Mouse (Mus musculus) ES-Bruce4 (cell line): ENCODE results near the gene Cyb5b. TPM values are rescaled to one million over a fixed set of nuclear protein-coding genes. Genes with fewer than 3 reads are reported as not detected.
A peak's percentile ranks its signal among the peaks of the same experiment; 100 is the strongest.

Experiments
- H3K27ac ChIP-seq: 2 replicates; pipeline ENCODE4 v1.5.1; 2012; ENCODE audit warnings: low read length, inconsistent platforms; ENCODE audit not compliant: insufficient read depth
- H3K27me3 ChIP-seq: 2 replicates; pipeline ENCODE4 v1.6.1; 2012; ENCODE audit warnings: mild to moderate bottlenecking, low read length, inconsistent platforms; ENCODE audit not compliant: control insufficient read depth, poor library complexity, insufficient read depth, severe bottlenecking
- H3K36me3 ChIP-seq: 2 replicates; pipeline ENCODE4 v1.6.1; 2012; ENCODE audit warnings: inconsistent platforms, mild to moderate bottlenecking, low read length, moderate library complexity; ENCODE audit not compliant: control insufficient read depth, poor library complexity, insufficient read depth, severe bottlenecking
- H3K4me1 ChIP-seq: one replicate; pipeline ENCODE4 v1.8.1; 2011; ENCODE audit warnings: low read length; ENCODE audit not compliant: control insufficient read depth, insufficient read depth
- H3K4me3 ChIP-seq: 2 replicates; pipeline ENCODE4 v1.5.1; 2011; ENCODE audit warnings: low read depth, mild to moderate bottlenecking, low read length
- H3K9ac ChIP-seq: 2 replicates; pipeline ENCODE4 v1.6.1; 2012; ENCODE audit warnings: low read depth, mild to moderate bottlenecking, inconsistent platforms; ENCODE audit not compliant: poor library complexity, severe bottlenecking
- H3K9me3 ChIP-seq: replicated peaks from 2 replicates; pipeline ENCODE4 v1.6.1; 2012; ENCODE audit warnings: mild to moderate bottlenecking, low read length, inconsistent platforms; ENCODE audit not compliant: control insufficient read depth, poor library complexity, insufficient read depth, severe bottlenecking
- CTCF ChIP-seq: IDR thresholded peaks from one replicate; pipeline ENCODE4 v1.8.1; 2011; ENCODE audit warnings: low read depth, low read length
- EP300 ChIP-seq: IDR thresholded peaks from 2 replicates; pipeline ENCODE4 v1.6.1; 2011; ENCODE audit warnings: low read depth, low read length; ENCODE audit not compliant: insufficient read depth
- POLR2A ChIP-seq: IDR thresholded peaks from one replicate; pipeline ENCODE4 v1.8.1; 2011; ENCODE audit warnings: low read length; ENCODE audit not compliant: insufficient read depth
- polyA plus RNA-seq: library from polyadenylated mRNA; stranded (reverse); fragments of >200 nt; gene quantifications from 2 replicates; pipeline ENCODE4 v1.2.4, GENCODE M21; 2011; ENCODE audit warnings: low read depth; ENCODE audit not compliant: missing spikeins, insufficient read depth, insufficient read length

Cyb5b gene
- polyA plus RNA-seq, 1 experiment, result 102 TPM

DNA sequence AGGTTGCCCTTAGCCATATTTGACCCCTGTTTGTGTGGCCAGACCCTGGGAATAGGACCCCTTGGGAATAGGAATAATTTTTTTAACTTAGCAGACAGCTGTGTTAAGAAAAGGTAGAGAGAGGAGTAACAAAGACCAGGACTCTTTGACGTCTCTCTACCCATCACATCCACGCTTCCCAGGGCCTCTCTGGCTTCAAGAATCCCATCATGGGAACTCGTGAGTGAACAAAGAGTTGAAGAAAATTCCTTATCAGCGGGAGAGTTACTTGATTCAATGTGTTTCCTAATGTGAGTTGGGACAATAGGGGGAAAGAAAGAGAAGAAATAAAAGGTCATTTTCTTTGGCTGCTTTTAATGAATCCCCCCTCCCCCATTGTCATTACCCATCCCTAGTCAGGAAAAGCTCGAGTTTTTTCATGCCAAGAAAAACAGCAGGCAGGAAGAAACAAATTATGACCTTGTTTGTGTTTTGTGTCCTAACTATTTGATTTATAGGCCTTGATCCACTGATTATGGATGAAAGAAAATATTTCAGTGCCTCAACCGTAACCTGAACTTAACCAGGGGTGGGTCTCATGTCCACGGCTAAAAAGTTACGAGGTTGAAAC lies 14.3 kb upstream of the Cyb5b start:
- H3K27me3 ChIP-seq, result no peaks in the 10 kb centered on the region
- H3K9ac ChIP-seq, result peak overlapping the region; percentile 30; the same call in 1 of the 2 replicates
- H3K4me1 ChIP-seq, result peaks cover 3% of the 10 kb centered on the region
- H3K36me3 ChIP-seq, result no peaks in the 10 kb centered on the region
- TF ChIP-seq EP300 (no peak), POLR2A (no peak), CTCF (no peak)
- no peaks in the 10 kb centered on the region for H3K9me3 ChIP-seq
- H3K27ac ChIP-seq, result peak overlapping the region; percentile 53
- no peak overlapping the region for H3K4me3 ChIP-seq

DNA sequence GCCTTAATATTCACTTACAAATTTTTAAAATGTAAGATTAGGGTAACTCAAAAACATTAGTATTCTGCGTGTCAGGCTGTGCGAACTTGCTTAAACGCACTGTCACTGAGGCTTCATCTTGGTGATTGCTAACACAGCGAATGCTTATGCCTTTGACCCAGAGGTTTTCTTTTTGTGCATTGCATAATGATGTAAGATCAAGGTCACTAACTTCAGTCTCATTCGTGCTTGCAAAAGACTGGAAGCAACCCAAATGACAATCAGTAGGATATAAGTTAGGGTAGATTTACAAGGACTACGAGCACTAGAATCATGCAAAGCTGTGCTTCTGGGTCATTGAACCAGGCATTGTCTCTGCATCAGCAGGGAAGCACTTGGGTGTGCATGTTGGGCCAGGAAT lies 12.8 kb upstream of the Cyb5b start:
- peaks cover 3% of the 10 kb centered on the region for H3K4me1 ChIP-seq
- TF ChIP-seq CTCF (no peak), EP300 (no peak), POLR2A (no peak)

DNA sequence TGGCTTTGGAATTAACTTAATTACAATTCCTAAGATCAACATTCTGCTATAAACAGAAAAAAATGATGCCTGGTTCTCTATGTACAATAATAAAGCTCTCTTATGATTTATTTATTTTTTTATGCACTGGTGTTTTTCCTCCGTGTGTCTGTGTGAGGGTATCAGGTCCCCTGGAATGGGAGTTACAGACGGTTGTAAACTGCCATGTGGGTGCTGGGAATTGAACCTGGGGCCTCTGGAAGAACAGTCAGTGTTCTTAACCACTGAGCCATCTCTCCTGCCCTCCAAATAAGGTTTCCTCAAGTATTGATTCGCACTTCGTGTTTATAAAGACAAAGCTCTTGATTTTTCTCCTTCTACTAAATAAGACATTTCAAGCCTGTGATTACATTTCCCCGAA lies 12.1 kb upstream of the Cyb5b start:
- H3K4me3 ChIP-seq, result no peak overlapping the region
- H3K27me3 ChIP-seq, result no peaks in the 10 kb centered on the region
- H3K36me3 ChIP-seq, result no peaks in the 10 kb centered on the region
- no peaks in the 10 kb centered on the region for H3K9me3 ChIP-seq
- 0 out of 2 replicates have a peak overlapping the region, but pooled peaks have one; percentile 20 for H3K27ac ChIP-seq
- H3K4me1 ChIP-seq, result peaks cover 3% of the 10 kb centered on the region
- no peak overlapping the region for H3K9ac ChIP-seq
- TF ChIP-seq POLR2A (no peak), EP300 (no peak), CTCF (no peak)

More for the DNA sequence above, 12.8 kb upstream of the Cyb5b start:
- no peak overlapping the region for H3K4me3 ChIP-seq
- H3K27me3 ChIP-seq, result no peaks in the 10 kb centered on the region
- no peak overlapping the region for H3K27ac ChIP-seq
- H3K9ac ChIP-seq, result no peak overlapping the region
- H3K36me3 ChIP-seq, result no peaks in the 10 kb centered on the region
- no peaks in the 10 kb centered on the region for H3K9me3 ChIP-seq

DNA sequence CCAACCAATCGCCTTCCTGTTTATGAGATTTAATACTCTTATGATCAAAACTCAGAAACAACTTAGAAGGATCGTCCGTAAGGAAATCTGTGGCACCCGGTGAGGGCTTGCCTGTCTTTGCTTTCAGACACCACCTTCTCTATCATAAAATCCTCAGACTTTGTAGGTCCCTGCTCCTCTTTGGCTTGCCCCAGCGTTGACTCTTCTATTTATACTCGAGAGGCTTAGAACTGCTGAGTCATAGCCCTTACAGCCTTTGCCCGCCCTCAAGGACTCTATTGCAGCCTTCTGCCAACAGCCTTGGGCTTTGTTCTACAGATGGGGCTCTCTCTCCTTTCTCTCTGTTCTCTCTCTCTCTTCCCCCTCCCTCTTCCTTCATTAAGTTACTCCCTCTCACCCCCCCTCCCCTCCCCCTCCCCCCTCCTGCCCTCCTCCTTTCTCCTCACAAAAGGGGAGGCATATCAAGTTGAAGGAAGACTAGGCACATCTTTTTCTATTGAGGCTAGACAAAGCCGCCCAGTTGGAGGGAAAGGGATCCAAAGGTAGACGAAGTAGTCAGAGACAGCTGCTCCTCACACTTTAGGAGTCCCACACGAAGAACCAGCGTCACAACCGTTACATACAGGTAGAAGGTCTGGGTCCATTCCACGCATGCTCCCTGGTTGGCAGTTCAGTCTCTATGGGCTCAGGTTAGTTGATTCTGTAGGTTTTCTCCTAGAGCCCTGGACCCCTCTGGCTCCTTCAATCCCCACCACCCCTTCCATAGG lies 10.6 kb upstream of the Cyb5b start:
- Histone ChIP-seq H3K27ac (peak overlapping the region; percentile 97), H3K9ac (peak overlapping the region; percentile 89), H3K4me3 (peak overlapping the region; percentile 59), H3K36me3 (no peaks in the 10 kb centered on the region), H3K4me1 (no peaks in the 10 kb centered on the region), H3K27me3 (no peaks in the 10 kb centered on the region), H3K9me3 (no peaks in the 10 kb centered on the region)
- TF ChIP-seq EP300, result peak; percentile 88
- no peak for TF ChIP-seq CTCF
- peak; percentile 59 for TF ChIP-seq POLR2A

DNA sequence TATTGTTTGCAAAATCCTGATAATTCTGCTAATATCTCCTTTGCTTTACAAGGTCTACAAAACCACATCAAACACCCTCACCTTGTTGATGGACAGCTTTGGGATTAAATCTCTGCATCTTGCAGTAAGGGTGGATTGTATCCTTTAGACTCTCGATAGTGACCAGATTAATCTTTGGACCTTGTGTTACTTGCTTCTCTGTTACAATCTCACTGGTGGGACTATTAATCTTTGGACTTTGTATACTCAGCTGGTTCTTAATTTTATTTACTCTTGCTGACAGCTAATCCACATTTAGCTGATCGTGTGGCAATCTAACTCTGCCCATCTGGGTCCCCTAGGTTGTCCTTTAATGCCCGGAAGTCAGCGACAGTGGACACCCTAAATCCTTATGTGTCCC lies 7.9 kb upstream of the Cyb5b start:
- H3K4me1 ChIP-seq, result peaks cover 1% of the 10 kb centered on the region
- no peak for TF ChIP-seq EP300
- no peak for TF ChIP-seq CTCF
- no peak for TF ChIP-seq POLR2A

DNA sequence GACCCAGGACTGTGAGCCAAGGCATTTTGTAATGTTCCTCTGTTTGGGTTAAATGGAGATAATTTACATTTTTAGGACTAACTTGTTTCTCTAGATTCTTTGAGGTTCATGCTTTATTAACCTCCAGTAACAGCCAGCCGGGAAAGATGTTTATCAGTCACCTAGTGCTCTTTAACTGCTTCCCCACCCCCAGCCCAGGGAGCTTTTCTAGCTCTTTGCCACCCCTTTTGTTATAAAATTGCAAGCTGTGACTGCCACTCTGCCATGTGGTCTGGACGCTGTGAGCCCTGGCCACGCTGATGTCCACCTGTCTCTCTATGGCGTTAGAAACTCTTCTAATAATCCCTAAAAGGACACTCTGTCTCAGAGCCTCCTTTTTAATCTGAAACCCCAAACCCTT lies 6.9 kb upstream of the Cyb5b start:
- no peaks in the 10 kb centered on the region for H3K9me3 ChIP-seq

More for the DNA sequence above, 7.9 kb upstream of the Cyb5b start:
- Histone ChIP-seq H3K27me3 (no peaks in the 10 kb centered on the region), H3K4me3 (no peak overlapping the region), H3K9me3 (no peaks in the 10 kb centered on the region), H3K36me3 (no peaks in the 10 kb centered on the region), H3K9ac (no peak overlapping the region), H3K27ac (no peak overlapping the region)

More for the DNA sequence above, 6.9 kb upstream of the Cyb5b start:
- TF ChIP-seq CTCF (no peak), EP300 (no peak), POLR2A (no peak)
- Histone ChIP-seq H3K36me3 (no peaks in the 10 kb centered on the region), H3K27ac (no peak overlapping the region), H3K4me1 (peaks cover 1% of the 10 kb centered on the region), H3K9ac (peak overlapping the region; percentile 50; the same call in 1 of the 2 replicates), H3K4me3 (no peak overlapping the region), H3K27me3 (no peaks in the 10 kb centered on the region)
